Mouse (Mus musculus) midbrain, embryonic 10.5 days (tissue): ENCODE measurements at regions not wholly inside any gene's neighbourhood (a gene's known extent, or its start where the extent isn't known, plus 50 kb on each side); places are given as distances from the start of the nearest gene placed in this dataset.

Experiments used
- DNase-seq: peaks from one replicate; pipeline ENCODE4 v3.0.0-alpha.2; 2017; ENCODE audit warnings: low spot score
- H3K27ac ChIP-seq: fragments of 300-500 bp; sonication (generic); replicated peaks from 2 replicates; pipeline ENCODE4 v1.5.1; 2016; ENCODE audit warnings: mild to moderate bottlenecking
- H3K27me3 ChIP-seq: fragments of 300-500 bp; sonication (generic); 2 replicates; pipeline ENCODE4 v1.6.1; 2016; ENCODE audit warnings: low read depth, mild to moderate bottlenecking; ENCODE audit not compliant: poor library complexity, severe bottlenecking
- H3K36me3 ChIP-seq: fragments of 300-500 bp; sonication (generic); 2 replicates; pipeline ENCODE4 v1.6.1; 2016; ENCODE audit warnings: mild to moderate bottlenecking, moderate library complexity
- H3K4me1 ChIP-seq: fragments of 300-500 bp; sonication (generic); 2 replicates; pipeline ENCODE4 v1.6.1; 2016
- H3K4me3 ChIP-seq: fragments of 300-500 bp; sonication (generic); 2 replicates; pipeline ENCODE4 v1.5.1; 2016; ENCODE audit warnings: mild to moderate bottlenecking, moderate library complexity
- H3K9me3 ChIP-seq: fragments of 300-500 bp; sonication (generic); replicated peaks from 2 replicates; pipeline ENCODE4 v1.6.1; 2016; ENCODE audit warnings: mild to moderate bottlenecking
- WGBS: fragments of 180-500 bp; shearing (Covaris S2); methylation state at CpG from one replicate; pipeline ENCODE4 v1.1.7; 2016; 5-methylcytosine and 5-hydroxymethylcytosine counted together

DNA sequence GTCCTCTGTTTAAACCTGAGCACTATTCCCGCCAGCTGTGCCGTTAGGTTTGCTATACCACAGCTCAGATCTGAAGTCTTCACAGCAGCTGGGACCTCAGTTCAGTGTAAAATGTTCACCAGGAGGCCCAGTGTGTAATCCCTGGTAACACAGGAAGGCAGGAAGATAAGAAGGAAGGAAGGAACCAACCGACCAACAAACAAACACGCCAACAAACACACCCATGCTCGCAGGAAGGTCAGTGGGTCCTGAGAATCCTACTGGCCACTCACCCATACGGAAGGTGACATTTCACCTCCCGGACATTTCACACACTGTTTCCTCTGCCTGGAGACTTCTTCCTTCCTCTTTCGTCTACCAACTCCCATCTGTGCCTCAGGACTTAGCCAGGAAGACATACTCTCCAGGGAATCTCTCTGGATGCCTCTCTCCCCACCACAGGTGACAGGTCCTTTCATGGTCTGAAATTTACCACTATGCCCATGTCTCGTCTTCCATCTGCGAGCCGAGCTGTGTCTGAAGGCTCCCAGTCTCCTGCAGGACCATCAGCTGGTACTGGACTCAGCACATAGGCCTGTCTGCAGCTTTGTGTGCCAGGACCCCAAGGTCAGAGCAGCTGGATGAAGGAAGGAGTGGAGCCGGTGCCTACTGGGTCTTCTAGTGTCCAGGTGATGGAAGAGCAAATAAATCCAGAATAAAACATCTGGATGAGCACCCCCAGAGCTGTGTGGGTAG, 61.1 kb upstream of the Xpa start:
- no peak for DNase-seq
- H3K4me3 ChIP-seq, result no peak overlapping the region
- 80% methylated on average over 12 of the region's 12 CpGs for WGBS
- H3K9me3 ChIP-seq, result no peaks in the 10 kb centered on the region
- H3K27me3 ChIP-seq, result 0 out of 2 replicates have a peak, but pooled peaks cover 7% of the 10 kb centered on the region
- H3K27ac ChIP-seq, result no peak overlapping the region
- H3K36me3 ChIP-seq, result no peaks in the 10 kb centered on the region
- H3K4me1 ChIP-seq, result peaks cover 7% of the 10 kb centered on the region; the same call in 1 of the 2 replicates

DNA sequence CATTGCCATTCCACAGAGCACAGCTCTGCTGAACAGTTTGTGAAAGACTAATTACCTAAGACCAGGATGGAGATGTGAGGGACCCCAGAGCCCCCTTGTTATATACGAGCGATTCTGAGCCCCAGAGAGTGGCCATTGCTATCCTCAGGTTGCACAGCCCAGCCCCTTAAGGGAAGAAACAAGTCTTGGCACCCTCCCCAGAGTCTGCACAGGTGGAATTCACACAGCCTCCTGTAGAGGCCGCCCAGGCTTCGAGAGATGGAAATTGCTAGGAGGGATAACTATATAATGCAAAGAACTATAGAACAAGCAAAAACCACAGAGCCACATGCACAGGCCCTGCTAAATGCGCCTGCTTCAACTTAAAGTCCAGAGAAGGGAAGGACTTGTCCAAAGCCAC, 62.7 kb upstream of the Xpa start:
- Histone ChIP-seq H3K4me3 (no peak overlapping the region), H3K4me1 (peaks cover 7% of the 10 kb centered on the region; the same call in 1 of the 2 replicates), H3K27me3 (0 out of 2 replicates have a peak, but pooled peaks cover 7% of the 10 kb centered on the region), H3K27ac (no peak overlapping the region), H3K36me3 (no peaks in the 10 kb centered on the region), H3K9me3 (no peaks in the 10 kb centered on the region)
- no peak for DNase-seq
- WGBS, result 68% methylated on average over 5 of the region's 5 CpGs

DNA sequence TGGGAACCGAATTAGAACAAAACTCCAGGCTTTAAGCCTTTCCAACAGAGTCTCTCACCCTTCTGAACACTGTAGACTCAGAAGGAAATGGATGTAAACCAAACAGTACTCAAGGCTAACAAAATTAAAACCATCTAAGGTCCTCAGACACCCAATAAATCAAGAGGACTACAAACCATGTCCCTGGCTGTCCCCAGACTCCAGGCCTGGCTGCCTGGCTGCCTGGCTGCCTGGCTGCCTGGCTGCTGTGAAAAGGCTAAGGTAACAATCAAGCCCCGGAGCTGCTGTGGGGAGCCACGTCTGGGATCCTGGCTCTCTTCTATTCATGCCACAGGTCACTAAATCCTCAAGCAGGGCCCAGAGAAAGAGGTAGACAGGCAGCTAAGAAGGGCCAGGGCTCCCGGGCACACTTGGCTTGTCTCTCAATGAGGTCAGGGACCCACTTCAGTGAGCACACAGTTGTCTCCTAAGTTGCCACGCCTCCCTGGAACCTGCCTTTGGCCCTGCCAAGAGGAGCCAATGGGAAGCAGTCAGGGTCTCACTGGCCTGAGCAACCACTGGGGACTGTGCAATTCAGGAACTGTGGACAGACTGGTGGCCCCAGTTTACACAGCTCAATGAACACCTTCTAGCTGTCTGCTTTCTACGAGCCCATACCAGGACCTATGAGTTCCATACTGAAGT, 72.6 kb upstream of the Xpa start:
- DNase-seq, result peak; percentile 19
- 32% methylated on average over 6 of the region's 6 CpGs for WGBS
- Histone ChIP-seq H3K4me1 (peaks cover 29% of the 10 kb centered on the region), H3K9me3 (no peaks in the 10 kb centered on the region), H3K27ac (no peak overlapping the region), H3K4me3 (no peak overlapping the region), H3K27me3 (peaks cover 74% of the 10 kb centered on the region), H3K36me3 (no peaks in the 10 kb centered on the region)

DNA sequence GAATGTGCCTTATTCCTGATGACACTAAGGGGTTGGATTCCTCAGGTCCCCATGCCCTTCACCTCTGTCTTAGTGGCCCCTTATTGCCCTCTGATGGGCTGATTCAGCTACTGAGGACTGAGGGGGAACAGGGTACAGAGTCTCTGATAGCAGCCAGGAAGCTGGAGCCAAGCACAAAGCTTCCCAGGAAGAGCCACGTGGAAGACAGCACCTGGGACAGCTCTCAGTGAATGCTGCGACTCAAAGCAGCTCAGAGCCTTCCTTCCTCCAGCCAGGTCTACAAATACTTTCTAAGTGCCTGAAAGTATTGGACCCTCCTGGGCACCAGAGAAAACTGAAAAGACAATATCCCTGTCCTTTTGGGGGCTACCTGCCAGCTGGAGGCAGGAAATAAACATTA, 72.3 kb upstream of the Foxe1 start:
- Histone ChIP-seq H3K9me3 (no peaks in the 10 kb centered on the region), H3K4me1 (peaks cover 34% of the 10 kb centered on the region), H3K27ac (no peak overlapping the region), H3K4me3 (no peak overlapping the region), H3K27me3 (peaks cover 86% of the 10 kb centered on the region), H3K36me3 (no peaks in the 10 kb centered on the region)
- DNase-seq, result no peak
- WGBS, result 2% methylated on average over 2 of the region's 2 CpGs

DNA sequence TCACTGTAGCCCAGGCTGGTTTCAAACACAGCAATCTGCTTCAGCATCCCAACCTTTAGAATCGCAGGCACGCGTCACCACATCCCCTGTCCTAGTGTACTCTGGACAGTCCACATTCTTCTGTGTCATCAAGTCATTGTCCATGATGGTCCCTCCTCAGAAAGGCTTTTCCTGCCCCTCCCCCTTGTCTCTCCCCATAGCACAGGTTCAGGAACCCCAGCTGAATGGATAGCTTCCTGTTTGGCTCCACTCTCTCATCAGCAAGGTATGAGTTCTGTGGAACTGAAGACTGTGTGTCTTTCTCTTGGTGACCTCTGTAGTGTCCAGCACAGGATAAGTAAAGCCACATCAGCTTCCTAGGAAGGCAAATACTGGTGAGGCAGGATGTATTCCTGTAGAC, 67.6 kb upstream of the Foxe1 start:
- Histone ChIP-seq H3K4me1 (peaks cover 36% of the 10 kb centered on the region), H3K27me3 (peaks cover 96% of the 10 kb centered on the region), H3K9me3 (no peaks in the 10 kb centered on the region), H3K36me3 (no peaks in the 10 kb centered on the region), H3K27ac (no peak overlapping the region), H3K4me3 (no peak overlapping the region)
- WGBS, result 94% methylated on average over 3 of the region's 3 CpGs
- no peak for DNase-seq

DNA sequence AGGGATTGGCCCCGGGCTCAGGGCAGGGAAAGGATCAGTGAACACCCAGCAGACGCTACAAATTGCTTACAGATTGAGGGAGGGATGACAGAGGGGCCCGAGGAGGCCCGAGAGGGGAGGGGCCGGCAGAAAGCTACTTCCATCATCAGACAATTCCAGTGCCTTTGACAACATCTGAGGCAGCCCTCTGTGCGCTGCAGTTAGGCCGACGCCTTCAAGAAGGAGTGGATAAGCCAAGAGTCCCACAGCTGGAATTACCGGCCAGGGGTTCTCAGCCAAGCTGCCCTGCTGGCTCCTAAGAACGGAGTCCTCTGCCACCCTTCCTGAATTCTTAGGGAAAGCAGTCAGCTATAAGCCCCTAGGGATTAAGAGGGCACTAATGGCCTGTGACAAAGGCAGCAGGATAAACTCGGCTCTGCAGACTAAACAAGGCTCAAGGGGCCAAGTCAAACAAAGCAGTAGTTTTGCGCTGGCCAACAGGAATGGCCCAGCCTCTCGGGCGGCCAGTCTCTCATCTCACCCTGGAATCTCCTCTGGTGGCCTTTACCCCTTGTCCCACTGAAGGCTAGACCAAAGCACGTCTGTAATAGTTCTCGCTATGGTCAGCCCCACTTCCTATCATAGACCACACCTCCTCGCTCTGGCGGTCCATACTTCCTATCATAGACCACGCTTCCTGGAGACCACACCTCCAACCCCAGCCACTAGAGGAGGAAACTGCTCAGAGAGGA, 66.4 kb upstream of the Foxe1 start:
- DNase-seq, result peak; percentile 69
- peaks cover 92% of the 10 kb centered on the region for H3K27me3 ChIP-seq

DNA sequence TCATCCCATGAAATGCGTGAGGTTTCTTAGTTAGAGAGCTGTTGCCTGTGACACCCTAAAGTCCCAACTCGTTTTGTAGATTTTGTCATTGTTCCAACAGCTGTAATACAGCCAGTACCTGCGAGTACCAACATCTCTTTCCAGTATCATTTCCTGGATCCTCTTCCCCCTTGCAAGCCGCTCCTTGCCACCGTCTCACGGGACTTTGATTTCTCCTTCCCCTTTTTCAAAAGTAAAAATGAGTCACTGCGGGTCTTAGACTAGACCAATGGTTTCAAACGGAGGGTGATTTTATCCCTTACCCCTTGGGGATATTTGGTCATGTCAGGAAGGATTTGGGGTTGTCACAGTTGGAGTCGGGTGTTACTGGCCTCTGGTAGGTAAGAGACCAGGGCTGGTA, 56.5 kb upstream of the Foxe1 start:
- Histone ChIP-seq H3K4me3 (no peak overlapping the region), H3K36me3 (no peaks in the 10 kb centered on the region), H3K27ac (no peak overlapping the region), H3K27me3 (0 out of 2 replicates have a peak, but pooled peaks cover 7% of the 10 kb centered on the region), H3K4me1 (peaks cover 10% of the 10 kb centered on the region), H3K9me3 (peaks cover 16% of the 10 kb centered on the region)
- no peak for DNase-seq
- WGBS, result 93% methylated on average over 9 of the region's 9 CpGs

More for the DNA sequence above, 66.4 kb upstream of the Foxe1 start:
- Histone ChIP-seq H3K27ac (peak overlapping the region; percentile 34), H3K4me1 (peaks cover 26% of the 10 kb centered on the region), H3K4me3 (peak overlapping the region; percentile 35), H3K36me3 (no peaks in the 10 kb centered on the region), H3K9me3 (no peaks in the 10 kb centered on the region)
- WGBS, result 7% methylated on average over 19 of the region's 19 CpGs

DNA sequence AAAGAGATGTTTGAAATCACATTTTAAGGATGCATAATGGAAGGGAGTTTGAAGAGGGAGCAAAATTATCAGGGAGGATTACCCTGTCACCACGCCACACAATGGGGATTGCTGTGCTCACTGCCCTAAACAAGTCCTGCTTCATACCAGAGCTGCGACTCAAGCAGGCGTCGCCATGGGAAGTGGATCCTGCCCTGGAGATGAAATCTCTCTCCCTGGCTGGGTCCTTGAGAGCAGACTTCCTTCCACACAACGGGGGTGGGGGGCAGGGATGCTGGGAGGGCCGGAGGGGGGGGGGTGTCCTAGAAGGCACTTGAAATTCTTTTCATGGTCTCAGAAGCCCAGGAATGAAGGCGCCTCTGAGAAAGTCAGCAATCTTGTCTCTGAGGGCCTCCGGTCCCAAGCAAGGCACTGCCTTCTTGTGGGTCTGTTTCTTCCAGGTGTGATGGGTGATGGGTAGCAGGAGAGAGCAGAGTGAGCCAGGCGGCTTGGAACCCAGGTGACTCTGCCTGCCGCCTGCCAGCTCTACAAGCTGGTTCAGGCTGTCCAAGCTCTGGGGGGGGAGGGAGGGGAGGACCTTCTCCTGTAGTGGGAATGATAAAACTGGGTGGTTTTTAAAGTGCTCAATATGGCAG, 51.7 kb upstream of the Foxe1 start:
- Histone ChIP-seq H3K36me3 (no peaks in the 10 kb centered on the region), H3K4me1 (peaks cover 11% of the 10 kb centered on the region), H3K9me3 (peaks cover 16% of the 10 kb centered on the region), H3K4me3 (peak overlapping the region; percentile 21; the same call in 1 of the 2 replicates), H3K27me3 (peaks cover 8% of the 10 kb centered on the region; the same call in 1 of the 2 replicates), H3K27ac (peak overlapping the region; percentile 64)
- DNase-seq, result no peak
- 37% methylated on average over 10 of the region's 10 CpGs for WGBS
